Comparison of ENCODE assay signal across 21 mouse cellular contexts in genomic region chr7:120127686-120128059, GRCm38 (mm10). TPM values are rescaled to one million over a fixed set of nuclear protein-coding genes. Genes with fewer than 3 reads are reported as not detected.
DNase-seq lines count a peak whose midpoint lies in the region; ATAC-seq and TF ChIP-seq lines count a peak whose summit lies in the region.
"Had no signal": no experiment of that assay in that cellular context is flagged by ENCODE, and none has a peak within 500 bp of the region (broad histone marks: within the 10 kb centered on the region; RNA-seq: fewer than 3 reads in every experiment).

No protein-coding gene starts in this region.

- no peak overlapping the region for H3K4me3 ChIP-seq in forebrain, embryonic 11.5 days (ENCODE audit: low read depth, low read length)
- no peak overlapping the region for H3K4me3 ChIP-seq in forebrain, embryonic 13.5 days
- H3K4me3 ChIP-seq in liver, embryonic 11.5 days (ENCODE audit: low read depth, low read length), result no peak overlapping the region
- H3K4me3 ChIP-seq in embryonic facial prominence, embryonic 10.5 days, result no peak overlapping the region; the same call in 1 of the 2 replicates
- H3K4me3 ChIP-seq in limb, embryonic 14.5 days (replicated peaks; ENCODE audit: low read length), result no peak overlapping the region
- H3K4me3 ChIP-seq: forebrain, embryonic 15.5 days had no signal

- no peak for ATAC-seq in forebrain, embryonic 11.5 days (replicated peaks; ENCODE audit: low FRiP score)
- no peak for ATAC-seq in forebrain, embryonic 13.5 days
- no peak for ATAC-seq in liver, embryonic 11.5 days (replicated peaks; ENCODE audit: low FRiP score)
- ATAC-seq in limb, embryonic 14.5 days (ENCODE audit: low FRiP score, low read depth), result peak; percentile 83
- no peak for ATAC-seq in megakaryocyte progenitor cell, adult 5-6 weeks (replicated peaks; ENCODE audit: poor library complexity)
- ATAC-seq: forebrain, embryonic 15.5 days had no signal

- no peak overlapping the region for H3K4me2 ChIP-seq in forebrain, embryonic 11.5 days (ENCODE audit: low read depth, low read length, severe bottlenecking)
- no peak overlapping the region for H3K4me2 ChIP-seq in forebrain, embryonic 13.5 days
- H3K4me2 ChIP-seq in liver, embryonic 11.5 days, result no peak overlapping the region
- H3K4me2 ChIP-seq in limb, embryonic 14.5 days (replicated peaks; ENCODE audit: low read depth, low read length, severe bottlenecking), result no peak overlapping the region
- H3K4me2 ChIP-seq: forebrain, embryonic 15.5 days; heart, embryonic 11.5 days; hindbrain, embryonic 14.5 days had no signal

- no peak overlapping the region for H3K27ac ChIP-seq in forebrain, embryonic 11.5 days (ENCODE audit: low read depth, low read length)
- H3K27ac ChIP-seq in forebrain, embryonic 13.5 days, result no peak overlapping the region
- H3K27ac ChIP-seq in liver, embryonic 11.5 days (ENCODE audit: low read depth, low read length), result no peak overlapping the region
- peak overlapping the region; percentile 89 for H3K27ac ChIP-seq in embryonic facial prominence, embryonic 10.5 days (replicated peaks)
- H3K27ac ChIP-seq in limb, embryonic 14.5 days (replicated peaks; ENCODE audit: low read depth, low read length), result no peak overlapping the region
- H3K27ac ChIP-seq: forebrain, embryonic 15.5 days; hindbrain, embryonic 14.5 days; liver, embryonic 14.5 days had no signal

- 38% methylated on average over 4 of the region's 4 CpGs for whole genome bisulfite sequencing in forebrain, embryonic 11.5 days
- WGBS in forebrain, embryonic 13.5 days, result 45% methylated on average over 4 of the region's 4 CpGs
- 32% methylated on average over 4 of the region's 4 CpGs for WGBS in liver, embryonic 11.5 days
- WGBS in embryonic facial prominence, embryonic 10.5 days, result 13% methylated on average over 4 of the region's 4 CpGs
- WGBS in limb, embryonic 14.5 days, result 25% methylated on average over 4 of the region's 4 CpGs

- no peaks in the 10 kb centered on the region for H3K27me3 ChIP-seq in forebrain, embryonic 11.5 days (ENCODE audit: control insufficient read depth, insufficient read depth, low read length)
- no peaks in the 10 kb centered on the region; the same call in 1 of the 2 replicates for H3K27me3 ChIP-seq in forebrain, embryonic 13.5 days
- no peaks in the 10 kb centered on the region for H3K27me3 ChIP-seq in liver, embryonic 11.5 days (replicated peaks; ENCODE audit: control insufficient read depth, insufficient read depth, low read length)
- H3K27me3 ChIP-seq in embryonic facial prominence, embryonic 10.5 days (replicated peaks; ENCODE audit: low read depth, poor library complexity, severe bottlenecking), result no peaks in the 10 kb centered on the region
- no peaks in the 10 kb centered on the region for H3K27me3 ChIP-seq in limb, embryonic 14.5 days (ENCODE audit: control insufficient read depth, insufficient read depth, low read length)
- H3K27me3 ChIP-seq: forebrain, embryonic 15.5 days had no signal

- H3K9me3 ChIP-seq in forebrain, embryonic 11.5 days (ENCODE audit: control insufficient read depth, low read length), result no peaks in the 10 kb centered on the region
- H3K9me3 ChIP-seq in forebrain, embryonic 13.5 days (replicated peaks), result no peaks in the 10 kb centered on the region
- no peaks in the 10 kb centered on the region for H3K9me3 ChIP-seq in liver, embryonic 11.5 days (ENCODE audit: control insufficient read depth, low read length)
- no peaks in the 10 kb centered on the region for H3K9me3 ChIP-seq in embryonic facial prominence, embryonic 10.5 days
- H3K9me3 ChIP-seq in limb, embryonic 14.5 days (ENCODE audit: control insufficient read depth, low read length), result no peaks in the 10 kb centered on the region
- H3K9me3 ChIP-seq: forebrain, embryonic 15.5 days had no signal

- TF ChIP-seq POLR2A in limb, embryonic 14.5 days (IDR thresholded peaks at IDR 0.05; ENCODE audit: borderline replicate concordance, extremely low read depth, insufficient read depth, insufficient read length), result no peak

- H3K4me1 ChIP-seq in forebrain, embryonic 11.5 days (replicated peaks; ENCODE audit: control insufficient read depth, insufficient read depth, low read length), result 0 out of 2 replicates have a peak, but pooled peaks cover 1% of the 10 kb centered on the region
- H3K4me1 ChIP-seq in forebrain, embryonic 13.5 days, result peaks cover 5% of the 10 kb centered on the region; the same call in 1 of the 2 replicates
- H3K4me1 ChIP-seq in liver, embryonic 11.5 days (replicated peaks; ENCODE audit: control insufficient read depth, insufficient read depth, low read length), result no peaks in the 10 kb centered on the region
- H3K4me1 ChIP-seq in embryonic facial prominence, embryonic 10.5 days, result peaks cover 54% of the 10 kb centered on the region
- peaks cover 19% of the 10 kb centered on the region for H3K4me1 ChIP-seq in limb, embryonic 14.5 days (ENCODE audit: control insufficient read depth, insufficient read depth, low read length)

- DNase-seq in forebrain, embryonic 11.5 days (ENCODE audit: low spot score), result peak; percentile 57
- peak; percentile 12 for DNase-seq in liver
- no peak for DNase-seq in liver, embryonic 11.5 days (ENCODE audit: low spot score)
- peak; percentile 86 for DNase-seq in embryonic facial prominence, embryonic 10.5 days (ENCODE audit: low spot score)
- peak; percentile 59 for DNase-seq in limb, embryonic 14.5 days (ENCODE audit: low spot score)
- DNase-seq in thymus, postnatal 14 days, result no peak
- DNase-seq: adrenal gland, postnatal 36 days; cerebellum, adult 11 months; gastrocnemius, postnatal 10 days; kidney, adult 2 months; thymus, postnatal 4 days had no signal

- H3K9ac ChIP-seq in forebrain, embryonic 11.5 days (ENCODE audit: low read length), result no peak overlapping the region
- no peak overlapping the region for H3K9ac ChIP-seq in forebrain, embryonic 13.5 days
- H3K9ac ChIP-seq in liver, embryonic 11.5 days (ENCODE audit: low read depth, low read length), result no peak overlapping the region
- H3K9ac ChIP-seq in limb, embryonic 14.5 days (ENCODE audit: low read depth, low read length, severe bottlenecking), result no peak overlapping the region
- H3K9ac ChIP-seq: forebrain, embryonic 15.5 days; hindbrain, embryonic 14.5 days; liver, embryonic 14.5 days had no signal

- H3K36me3 ChIP-seq in forebrain, embryonic 11.5 days (ENCODE audit: control insufficient read depth, insufficient read depth, low read length), result no peaks in the 10 kb centered on the region
- no peaks in the 10 kb centered on the region for H3K36me3 ChIP-seq in forebrain, embryonic 13.5 days (ENCODE audit: poor library complexity, severe bottlenecking)
- no peaks in the 10 kb centered on the region for H3K36me3 ChIP-seq in liver, embryonic 11.5 days (ENCODE audit: control insufficient read depth, insufficient read depth, low read length)
- H3K36me3 ChIP-seq in embryonic facial prominence, embryonic 10.5 days (replicated peaks), result no peaks in the 10 kb centered on the region
- H3K36me3 ChIP-seq in limb, embryonic 14.5 days (ENCODE audit: control insufficient read depth, insufficient read depth, low read length), result no peaks in the 10 kb centered on the region
- H3K36me3 ChIP-seq: forebrain, embryonic 15.5 days had no signal

RNA-seq across cellular contexts. Expression of gene Zp2, which starts 17.4 kb away (rescaled TPM):
- polyA plus RNA-seq in forebrain, embryonic 11.5 days (2014; fragmentation: Nextera tagmentation; extraction: Ambion mirVana), result not detected in 2 replicates
- polyA plus RNA-seq in forebrain, embryonic 13.5 days (2015; fragmentation: Nextera tagmentation; extraction: Ambion mirVana), result not detected in 2 replicates
- not detected in 2 replicates for polyA plus RNA-seq in liver, embryonic 11.5 days (2014; fragmentation: Nextera tagmentation; extraction: Ambion mirVana)
- 0.06 and 0.16 TPM in 2 replicates for polyA plus RNA-seq in embryonic facial prominence, embryonic 10.5 days (2016; fragmentation: Nextera tagmentation; extraction: Ambion mirVana)
- polyA plus RNA-seq in limb, embryonic 14.5 days (2012; rRNA removed), result 1.0 and 1.7 TPM in 2 replicates
- 0.08 and 0.66 TPM in 2 replicates for polyA plus RNA-seq in limb, embryonic 14.5 days (2014; fragmentation: Nextera tagmentation; extraction: Ambion mirVana)
- not detected in 2 replicates for total RNA-seq in megakaryocyte progenitor cell, adult 5-6 weeks (2015)
- total RNA-seq in megakaryocyte progenitor cell, adult 5-6 weeks (2017), result not detected in 2 replicates
- total RNA-seq: adrenal gland, postnatal 36 days; common myeloid progenitor, adult 5-6 weeks; ES-E14 had no signal
- polyA plus RNA-seq: forebrain, embryonic 15.5 days; hindbrain, embryonic 14.5 days; kidney, adult 2 months; liver, embryonic 14.5 days had no signal

RNA-seq across cellular contexts. Expression of gene Tmem159, which starts 25.5 kb away (rescaled TPM):
- 10.4 and 10.9 TPM in 2 replicates for polyA plus RNA-seq in forebrain, embryonic 11.5 days (2014; fragmentation: Nextera tagmentation; extraction: Ambion mirVana)
- 5.6 and 5.7 TPM in 2 replicates for polyA plus RNA-seq in forebrain, embryonic 13.5 days (2015; fragmentation: Nextera tagmentation; extraction: Ambion mirVana)
- 5.7 and 7.7 TPM in 2 replicates for polyA plus RNA-seq in liver, embryonic 11.5 days (2014; fragmentation: Nextera tagmentation; extraction: Ambion mirVana)
- polyA plus RNA-seq in embryonic facial prominence, embryonic 10.5 days (2016; fragmentation: Nextera tagmentation; extraction: Ambion mirVana), result 26.0 and 27.8 TPM in 2 replicates
- polyA plus RNA-seq in limb, embryonic 14.5 days (2012; rRNA removed), result 11.7 and 14.2 TPM in 2 replicates
- 22.0 and 28.9 TPM in 2 replicates for polyA plus RNA-seq in limb, embryonic 14.5 days (2014; fragmentation: Nextera tagmentation; extraction: Ambion mirVana)
- 8.7 and 12.8 TPM in 2 replicates for total RNA-seq in megakaryocyte progenitor cell, adult 5-6 weeks (2015)
- 6.1 and 6.3 TPM in 2 replicates for total RNA-seq in megakaryocyte progenitor cell, adult 5-6 weeks (2017)

RNA-seq across cellular contexts. Expression of gene Dnah3, which starts 32.6 kb away (rescaled TPM):
- polyA plus RNA-seq in forebrain, embryonic 11.5 days (2014; fragmentation: Nextera tagmentation; extraction: Ambion mirVana), result 0.07 TPM in 1 of 2 replicates, not detected in the other
- 0.21 and 0.27 TPM in 2 replicates for polyA plus RNA-seq in forebrain, embryonic 13.5 days (2015; fragmentation: Nextera tagmentation; extraction: Ambion mirVana)
- polyA plus RNA-seq in liver, embryonic 11.5 days (2014; fragmentation: Nextera tagmentation; extraction: Ambion mirVana), result not detected in 2 replicates
- not detected in 2 replicates for polyA plus RNA-seq in embryonic facial prominence, embryonic 10.5 days (2016; fragmentation: Nextera tagmentation; extraction: Ambion mirVana)
- polyA plus RNA-seq in limb, embryonic 14.5 days (2012; rRNA removed), result not detected in 2 replicates
- polyA plus RNA-seq in limb, embryonic 14.5 days (2014; fragmentation: Nextera tagmentation; extraction: Ambion mirVana), result 0.01 TPM in 1 of 2 replicates, not detected in the other
- not detected in 2 replicates for total RNA-seq in megakaryocyte progenitor cell, adult 5-6 weeks (2015)
- not detected in 2 replicates for total RNA-seq in megakaryocyte progenitor cell, adult 5-6 weeks (2017)
- total RNA-seq: common myeloid progenitor, adult 5-6 weeks; ES-E14; gastrocnemius, postnatal 10 days had no signal
- polyA plus RNA-seq: heart, embryonic 11.5 days; liver, embryonic 14.5 days; small intestine, adult 2 months; stomach, embryonic 16.5 days had no signal

RNA-seq across cellular contexts. Expression of gene Anks4b, which starts 46.0 kb away (rescaled TPM):
- 0.07 TPM in 1 of 2 replicates, not detected in the other for polyA plus RNA-seq in forebrain, embryonic 11.5 days (2014; fragmentation: Nextera tagmentation; extraction: Ambion mirVana)
- not detected in 2 replicates for polyA plus RNA-seq in forebrain, embryonic 13.5 days (2015; fragmentation: Nextera tagmentation; extraction: Ambion mirVana)
- polyA plus RNA-seq in liver, embryonic 11.5 days (2014; fragmentation: Nextera tagmentation; extraction: Ambion mirVana), result 1.2 and 1.9 TPM in 2 replicates
- polyA plus RNA-seq in embryonic facial prominence, embryonic 10.5 days (2016; fragmentation: Nextera tagmentation; extraction: Ambion mirVana), result 0.11 TPM in 1 of 2 replicates, not detected in the other
- polyA plus RNA-seq in limb, embryonic 14.5 days (2012; rRNA removed), result 0.03 TPM in 1 of 2 replicates, not detected in the other
- not detected in 2 replicates for polyA plus RNA-seq in limb, embryonic 14.5 days (2014; fragmentation: Nextera tagmentation; extraction: Ambion mirVana)
- not detected in 2 replicates for total RNA-seq in megakaryocyte progenitor cell, adult 5-6 weeks (2015)
- total RNA-seq in megakaryocyte progenitor cell, adult 5-6 weeks (2017), result not detected in 2 replicates
- total RNA-seq: common myeloid progenitor, adult 5-6 weeks had no signal
- polyA plus RNA-seq: hindbrain, embryonic 14.5 days had no signal

Comparison
In these comparisons a context has a peak if more than half of its experiments do, and no peak if none do; other contexts are left out.
1. DNase-seq: peak in forebrain, embryonic 11.5 days (single experiment), liver (single experiment), embryonic facial prominence, embryonic 10.5 days (single experiment) and limb, embryonic 14.5 days (single experiment); none in liver, embryonic 11.5 days (single experiment) and thymus, postnatal 14 days (single experiment).